ENCODE assay signal across 16 mouse cellular contexts in genomic region chr16:65672116-65672515, GRCm38 (mm10).
DNase-seq lines count a peak whose midpoint lies in the region; ATAC-seq and TF ChIP-seq lines count a peak whose summit lies in the region.
"Had no signal": no experiment of that assay in that cellular context is flagged by ENCODE, and none has a peak within 500 bp of the region (broad histone marks: within the 10 kb centered on the region; RNA-seq: fewer than 3 reads in every experiment).

No protein-coding gene starts in this region.

- WGBS in kidney, adult 2 months, result 51% methylated on average over 2 of the region's 2 CpGs
- 77% methylated on average over 2 of the region's 2 CpGs for WGBS in kidney, embryonic 14.5 days
- WGBS in liver, embryonic 14.5 days (ENCODE audit: insufficient replicate concordance), result 59% methylated on average over 2 of the region's 2 CpGs
- 88% methylated on average over 2 of the region's 2 CpGs for WGBS in forebrain, embryonic 11.5 days

- DNase-seq in kidney, adult 2 months, result peak; percentile 69
- no peak for DNase-seq in kidney, postnatal 4 days
- DNase-seq in kidney, postnatal 36 days, result peak; percentile 24 to 26
- peak in 1 of 3 experiments; percentile 5 for DNase-seq in liver, embryonic 14.5 days (ENCODE audit: low read depth in 3 of 3, low spot score in 3 of 3)
- no peak for DNase-seq in cerebellum, postnatal 36 days
- no peak for DNase-seq in forebrain, embryonic 11.5 days (ENCODE audit: low spot score)
- DNase-seq: adrenal gland, postnatal 10 days; cerebellum, adult 11 months; cerebellum, adult 8-10 months; gastrocnemius, adult 2 months; gastrocnemius, postnatal 25 days had no signal

- no peak overlapping the region for H3K9ac ChIP-seq in kidney, embryonic 14.5 days (ENCODE audit: low read depth, low read length)
- H3K9ac ChIP-seq in liver, embryonic 14.5 days (replicated peaks), result no peak overlapping the region
- H3K9ac ChIP-seq in forebrain, embryonic 11.5 days (ENCODE audit: low read length), result no peak overlapping the region
- H3K9ac ChIP-seq: heart, embryonic 12.5 days had no signal

- TF ChIP-seq EP300 in liver, embryonic 14.5 days (IDR thresholded peaks at IDR 0.05; ENCODE audit: low read depth), result no peak

- H3K9me3 ChIP-seq in kidney, embryonic 14.5 days (ENCODE audit: control insufficient read depth, low read length), result no peaks in the 10 kb centered on the region
- no peaks in the 10 kb centered on the region for H3K9me3 ChIP-seq in liver, embryonic 14.5 days (ENCODE audit: control insufficient read depth, low read length)
- no peaks in the 10 kb centered on the region for H3K9me3 ChIP-seq in forebrain, embryonic 11.5 days (ENCODE audit: control insufficient read depth, low read length)
- H3K9me3 ChIP-seq: embryonic facial prominence, embryonic 10.5 days; heart, embryonic 12.5 days; hindbrain, embryonic 10.5 days had no signal

- TF ChIP-seq POLR2A in kidney, adult 2 months (IDR thresholded peaks at IDR 0.05; ENCODE audit: low read depth, low read length), result no peak

- no peak for TF ChIP-seq CTCF in kidney, adult 2 months (conservative IDR thresholded peaks at IDR 0.05; ENCODE audit: insufficient read depth, insufficient read length, low read depth, low read length)
- no peak for TF ChIP-seq CTCF in liver, embryonic 14.5 days (IDR thresholded peaks at IDR 0.05; ENCODE audit: low read depth)

- H3K36me3 ChIP-seq in kidney, adult 2 months (ENCODE audit: control insufficient read depth, insufficient read depth, low read length), result no peaks in the 10 kb centered on the region
- no peaks in the 10 kb centered on the region for H3K36me3 ChIP-seq in kidney, embryonic 14.5 days (ENCODE audit: control insufficient read depth, insufficient read depth, low read length)
- H3K36me3 ChIP-seq in liver, embryonic 14.5 days (replicated peaks; ENCODE audit: control insufficient read depth, insufficient read depth, low read depth), result no peaks in the 10 kb centered on the region
- H3K36me3 ChIP-seq in forebrain, embryonic 11.5 days (ENCODE audit: control insufficient read depth, insufficient read depth, low read length), result no peaks in the 10 kb centered on the region
- H3K36me3 ChIP-seq: embryonic facial prominence, embryonic 10.5 days; heart, embryonic 12.5 days; hindbrain, embryonic 10.5 days had no signal

- H3K4me3 ChIP-seq in kidney, adult 2 months (ENCODE audit: insufficient read depth, low read depth, low read length), result no peak overlapping the region
- no peak overlapping the region for H3K4me3 ChIP-seq in kidney, embryonic 14.5 days (ENCODE audit: low read length)
- H3K4me3 ChIP-seq in liver, embryonic 14.5 days (ENCODE audit: insufficient read depth in 1 of 2, low read depth in 2 of 2, low read length in 2 of 2), result no peak overlapping the region
- H3K4me3 ChIP-seq in forebrain, embryonic 11.5 days (ENCODE audit: low read depth, low read length), result no peak overlapping the region
- H3K4me3 ChIP-seq: embryonic facial prominence, embryonic 10.5 days; gastrocnemius, adult 2 months; heart, embryonic 12.5 days; hindbrain, embryonic 10.5 days had no signal

- no peak overlapping the region for H3K4me2 ChIP-seq in kidney, embryonic 14.5 days (replicated peaks; ENCODE audit: low read depth, low read length)
- H3K4me2 ChIP-seq in liver, embryonic 14.5 days (ENCODE audit: low read depth), result no peak overlapping the region
- no peak overlapping the region for H3K4me2 ChIP-seq in forebrain, embryonic 11.5 days (ENCODE audit: low read depth, low read length, severe bottlenecking)
- H3K4me2 ChIP-seq: heart, embryonic 12.5 days had no signal

- H3K27ac ChIP-seq in kidney, adult 2 months (ENCODE audit: insufficient read depth, low read depth, low read length), result peak overlapping the region; percentile 59
- H3K27ac ChIP-seq in kidney, embryonic 14.5 days (ENCODE audit: low read depth, low read length), result no peak overlapping the region
- H3K27ac ChIP-seq in liver, embryonic 14.5 days, result no peak overlapping the region
- H3K27ac ChIP-seq in forebrain, embryonic 11.5 days (ENCODE audit: low read depth, low read length), result no peak overlapping the region
- H3K27ac ChIP-seq: embryonic facial prominence, embryonic 10.5 days; gastrocnemius, adult 2 months; hindbrain, embryonic 10.5 days had no signal

- H3K27me3 ChIP-seq in kidney, adult 2 months (replicated peaks; ENCODE audit: control insufficient read depth, insufficient read depth, low read length), result no peaks in the 10 kb centered on the region
- H3K27me3 ChIP-seq in kidney, embryonic 14.5 days (ENCODE audit: control insufficient read depth, insufficient read depth, low read length), result no peaks in the 10 kb centered on the region
- no peaks in the 10 kb centered on the region for H3K27me3 ChIP-seq in liver, embryonic 14.5 days (ENCODE audit: control insufficient read depth, insufficient read depth, low read length)
- no peaks in the 10 kb centered on the region for H3K27me3 ChIP-seq in forebrain, embryonic 11.5 days (ENCODE audit: control insufficient read depth, insufficient read depth, low read length)
- H3K27me3 ChIP-seq: heart, embryonic 12.5 days had no signal

- 0 out of 2 replicates have a peak, but pooled peaks cover 2% of the 10 kb centered on the region for H3K4me1 ChIP-seq in kidney, adult 2 months (ENCODE audit: control insufficient read depth, insufficient read depth, low read length)
- H3K4me1 ChIP-seq in kidney, embryonic 14.5 days (ENCODE audit: control insufficient read depth, insufficient read depth, low read length), result no peaks in the 10 kb centered on the region
- no peaks in the 10 kb centered on the region for H3K4me1 ChIP-seq in liver, embryonic 14.5 days (replicated peaks; ENCODE audit: control insufficient read depth in 2 of 2, insufficient read depth in 2 of 2, low read length in 1 of 2)
- no peaks in the 10 kb centered on the region for H3K4me1 ChIP-seq in forebrain, embryonic 11.5 days (replicated peaks; ENCODE audit: control insufficient read depth, insufficient read depth, low read length)
- H3K4me1 ChIP-seq: embryonic facial prominence, embryonic 10.5 days; heart, embryonic 12.5 days; hindbrain, embryonic 10.5 days had no signal

- no peak for ATAC-seq in kidney, embryonic 14.5 days (ENCODE audit: low FRiP score, low TSS enrichment)
- 0 out of 2 replicates have a peak, but pooled peaks have one; percentile 41 for ATAC-seq in liver, embryonic 14.5 days (ENCODE audit: insufficient read depth)
- ATAC-seq in forebrain, embryonic 11.5 days (replicated peaks; ENCODE audit: low FRiP score), result no peak
- ATAC-seq: forebrain, embryonic 14.5 days had no signal

Comparison
In these comparisons a context has a peak if more than half of its experiments do, and no peak if none do; other contexts are left out.
1. DNase-seq: peak in kidney, adult 2 months (single experiment) and kidney, postnatal 36 days (2 of 2); none in kidney, postnatal 4 days (0 of 2), cerebellum, postnatal 36 days (0 of 2) and forebrain, embryonic 11.5 days (single experiment).